Mouse (Mus musculus) spleen, postnatal 36 days (tissue): ENCODE data around the gene Tet1.
"Not testable (repeated sequence)": the region's sequence is repeated elsewhere in the genome, so short reads cannot be mapped to it uniquely, and the experiment has no call there.

Source experiments
- DNase-seq, 2 experiments: peaks; one replicate each; pipeline ENCODE4 v3.0.0; 2022; ENCODE audit warnings: low spot score in 2 of 2, mixed read lengths in 1 of 2

Tet1 gene

GRCm38 (mm10) chr10:62851025-62851424 lies 57.8 kb downstream of the Tet1 start:
- DNase-seq = no peak

DNA sequence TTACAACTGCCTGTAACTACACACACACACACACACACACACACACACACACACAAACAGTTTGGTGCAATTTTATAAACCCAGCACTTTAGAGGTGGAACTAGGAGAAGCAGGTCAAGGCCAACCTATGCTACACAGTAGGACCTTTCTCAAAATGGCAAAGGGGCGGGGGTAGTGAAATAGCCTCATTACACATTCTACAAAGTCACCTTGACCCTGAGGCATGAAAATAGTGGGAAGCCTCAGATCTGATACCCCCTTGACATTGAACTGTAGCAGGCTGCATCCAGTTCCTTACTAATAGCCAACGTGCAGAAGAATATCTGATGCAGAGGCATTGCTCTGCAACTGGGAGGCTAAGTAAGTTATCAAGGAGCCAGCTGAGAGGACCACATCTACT lies 60.0 kb downstream of the Tet1 start:
- DNase-seq = no peak

- no peak for DNase-seq
Observed at GRCm38 (mm10) chr10:62847069-62847626, 61.6 kb downstream of the Tet1 start.

DNA sequence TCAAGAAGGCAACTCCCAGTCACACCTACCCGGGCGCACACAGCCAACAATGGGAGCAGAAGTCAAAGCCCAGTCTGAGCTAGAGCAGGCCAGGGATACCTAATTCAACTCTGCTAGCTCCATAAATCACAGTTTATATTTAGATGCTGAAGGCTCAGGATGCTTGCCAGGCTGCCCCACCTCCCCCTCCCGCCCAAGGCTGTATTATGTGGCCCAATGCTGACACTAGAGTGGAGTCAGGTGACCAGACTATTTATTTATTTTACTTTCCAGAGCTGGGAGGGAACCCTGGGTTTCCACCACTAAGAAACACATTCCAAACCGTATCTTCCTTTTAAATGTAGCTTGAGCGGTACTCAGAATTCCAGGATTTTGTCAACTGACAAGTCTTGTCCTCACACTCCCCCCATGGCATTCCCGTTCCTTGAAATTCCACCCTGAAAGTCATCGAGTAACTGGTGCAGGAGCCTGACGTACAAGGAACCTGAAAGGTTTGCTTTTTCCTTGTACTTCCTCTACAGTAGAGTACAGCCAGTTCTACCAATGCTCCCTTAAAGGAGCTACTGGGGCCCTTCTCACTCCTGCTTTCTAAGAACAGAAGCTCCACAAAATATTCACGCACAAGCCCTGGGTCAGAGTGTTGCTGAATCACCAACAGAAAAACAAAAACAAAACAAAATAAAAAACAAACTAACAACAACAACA lies 64.9 kb downstream of the Tet1 start:
- DNase-seq = no peak

GRCm38 (mm10) chr10:62841901-62842447 lies 66.8 kb downstream of the Tet1 start:
- DNase-seq = no peak

DNA sequence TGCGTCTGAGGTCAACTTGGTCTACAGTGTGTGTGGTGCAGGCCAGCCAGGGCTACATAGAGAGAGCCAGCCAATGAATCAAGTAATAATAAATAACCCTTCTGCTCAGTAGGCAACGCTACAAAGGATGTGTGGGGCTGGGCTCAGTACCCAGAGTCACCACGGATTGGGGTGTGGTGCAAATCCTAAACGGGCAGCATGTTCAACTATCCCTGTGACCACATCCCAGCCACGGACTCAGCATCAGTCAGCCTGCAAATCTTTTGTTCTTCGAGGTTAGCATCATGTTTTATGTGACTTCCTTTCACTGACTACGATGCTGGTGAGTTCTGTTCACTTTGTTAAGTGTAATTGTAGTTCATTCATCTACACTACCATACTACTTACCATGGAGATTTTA lies 68.1 kb downstream of the Tet1 start:
- DNase-seq = no peak

DNA sequence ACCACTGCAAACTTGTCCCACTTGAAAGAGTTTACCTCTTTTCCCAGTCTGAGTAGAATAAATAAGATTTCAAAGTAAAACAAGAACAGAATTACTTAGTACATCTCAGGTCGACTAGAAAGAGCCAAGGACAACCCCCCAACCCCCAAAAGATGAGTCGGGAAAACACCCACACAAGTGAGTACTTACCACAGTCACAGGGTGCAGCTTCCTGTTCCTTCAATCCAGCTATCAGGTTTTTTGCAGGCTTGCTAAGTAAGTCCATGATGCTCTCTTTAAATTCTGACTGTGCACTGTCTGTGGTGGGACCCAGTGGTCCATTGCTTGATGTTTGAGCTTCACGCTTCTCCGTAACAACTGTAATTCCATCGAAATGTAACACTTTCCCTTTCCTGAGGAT lies 70.8 kb downstream of the Tet1 start:
- DNase-seq = no peak

- no peak for DNase-seq
Observed at GRCm38 (mm10) chr10:62832783-62833182, 76.0 kb downstream of the Tet1 start.

DNA sequence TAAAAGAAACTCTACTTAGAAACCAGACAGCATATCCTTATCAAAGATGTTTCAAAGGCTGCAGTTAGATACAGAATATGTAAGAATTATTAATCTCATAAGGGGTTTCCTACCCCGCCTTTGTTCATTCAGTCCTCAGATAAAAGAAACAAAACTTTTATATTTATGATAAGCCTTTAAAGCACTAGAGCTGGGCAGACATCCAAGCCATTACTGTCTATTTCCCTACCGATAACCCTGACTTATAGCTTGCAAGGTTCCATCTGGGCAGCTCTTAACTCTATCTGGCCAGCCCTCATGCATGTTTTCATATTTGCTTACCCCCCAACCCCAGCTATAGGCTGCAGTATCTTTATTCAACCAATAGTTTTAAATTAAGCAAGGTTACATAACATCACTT lies 77.2 kb downstream of the Tet1 start:
- DNase-seq = no peak

DNA sequence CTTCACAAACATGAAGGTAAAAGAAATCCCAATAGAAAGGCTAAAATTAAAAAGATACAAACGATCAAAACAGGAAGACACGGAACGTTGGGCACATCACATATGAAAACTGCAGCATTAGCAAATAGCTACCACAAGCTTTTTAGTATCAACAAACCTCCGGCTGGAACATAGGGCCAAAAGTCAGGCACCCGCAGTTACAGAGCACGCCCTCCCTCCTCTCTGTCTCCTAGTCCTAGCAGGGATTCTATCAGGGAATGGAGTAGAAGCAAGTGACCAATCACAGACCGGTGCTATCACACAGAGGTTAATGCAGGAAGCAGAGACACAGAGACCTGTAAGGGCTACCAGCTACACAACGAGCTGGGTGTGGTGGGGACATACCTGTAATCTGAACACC lies 84.3 kb downstream of the Tet1 start:
- DNase-seq = no peak

DNA sequence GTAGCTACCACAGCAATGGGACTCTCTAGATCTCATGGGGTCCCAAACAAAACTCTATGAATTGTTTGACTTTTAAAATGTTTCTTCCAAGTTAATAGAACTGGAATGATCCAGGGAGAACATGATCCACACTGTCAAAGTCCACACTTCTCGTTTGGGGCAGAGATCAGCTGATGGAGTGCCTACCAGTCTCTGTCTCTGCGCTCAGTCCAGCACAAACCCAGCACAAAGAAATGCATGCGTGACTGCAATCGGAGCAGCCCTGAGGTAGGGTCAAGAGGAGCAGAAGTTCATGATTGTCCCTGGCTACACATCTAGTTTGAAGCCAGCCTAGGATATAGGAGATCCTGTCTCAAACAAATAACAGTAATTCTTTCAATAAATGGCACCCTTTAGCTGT lies 85.4 kb downstream of the Tet1 start:
- no peak for DNase-seq

- no peak for DNase-seq
Observed at GRCm38 (mm10) chr10:62810010-62810409, 98.8 kb downstream of the Tet1 start.

GRCm38 (mm10) chr10:62808766-62809165 lies 100.0 kb downstream of the Tet1 start:
- no peak for DNase-seq

DNA sequence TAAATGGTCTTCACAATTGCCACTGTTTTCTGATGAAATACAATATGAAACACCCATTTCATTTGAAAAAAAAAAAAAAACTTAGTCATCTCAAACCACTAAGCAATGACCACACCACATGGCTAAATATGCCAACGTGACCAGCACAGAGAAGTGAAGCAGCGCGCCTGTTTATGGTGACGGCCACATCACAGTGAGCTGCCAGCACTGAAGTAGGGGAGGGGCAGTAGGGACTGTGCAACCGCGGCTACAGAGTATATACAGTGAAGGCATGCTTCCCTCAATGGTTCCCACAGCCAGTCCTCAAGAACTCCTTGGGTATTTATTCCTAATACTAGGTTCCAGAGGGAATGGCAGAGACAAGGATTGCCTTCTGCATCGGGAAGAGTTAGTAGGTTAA lies 100.5 kb downstream of the Tet1 start:
- no peak for DNase-seq

- no peak for DNase-seq
Observed at GRCm38 (mm10) chr10:62804106-62804505, 104.7 kb downstream of the Tet1 start.

DNA sequence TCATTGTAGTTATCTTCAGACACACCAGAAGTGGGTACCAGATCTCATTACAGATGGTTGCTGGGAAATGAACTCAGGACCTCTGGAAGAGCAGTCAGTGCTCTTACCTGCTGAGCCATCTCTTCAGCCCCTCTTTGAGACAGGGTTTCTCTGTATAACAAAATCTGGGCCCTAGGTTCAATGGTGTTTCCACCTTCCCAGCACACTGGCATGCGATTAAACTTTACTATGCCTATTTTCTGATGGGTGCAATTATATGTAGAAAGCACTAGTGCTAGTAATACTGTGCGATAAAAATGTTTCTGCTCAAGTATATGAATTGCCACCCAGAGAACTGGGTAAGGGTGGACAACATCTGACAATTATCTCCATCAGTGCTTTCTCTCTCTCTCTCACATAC lies 105.5 kb downstream of the Tet1 start:
- no peak for DNase-seq

GRCm38 (mm10) chr10:62794221-62794620 lies 114.6 kb downstream of the Tet1 start:
- no peak for DNase-seq

GRCm38 (mm10) chr10:62793091-62793453 lies 115.7 kb downstream of the Tet1 start:
- DNase-seq = no peak

DNA sequence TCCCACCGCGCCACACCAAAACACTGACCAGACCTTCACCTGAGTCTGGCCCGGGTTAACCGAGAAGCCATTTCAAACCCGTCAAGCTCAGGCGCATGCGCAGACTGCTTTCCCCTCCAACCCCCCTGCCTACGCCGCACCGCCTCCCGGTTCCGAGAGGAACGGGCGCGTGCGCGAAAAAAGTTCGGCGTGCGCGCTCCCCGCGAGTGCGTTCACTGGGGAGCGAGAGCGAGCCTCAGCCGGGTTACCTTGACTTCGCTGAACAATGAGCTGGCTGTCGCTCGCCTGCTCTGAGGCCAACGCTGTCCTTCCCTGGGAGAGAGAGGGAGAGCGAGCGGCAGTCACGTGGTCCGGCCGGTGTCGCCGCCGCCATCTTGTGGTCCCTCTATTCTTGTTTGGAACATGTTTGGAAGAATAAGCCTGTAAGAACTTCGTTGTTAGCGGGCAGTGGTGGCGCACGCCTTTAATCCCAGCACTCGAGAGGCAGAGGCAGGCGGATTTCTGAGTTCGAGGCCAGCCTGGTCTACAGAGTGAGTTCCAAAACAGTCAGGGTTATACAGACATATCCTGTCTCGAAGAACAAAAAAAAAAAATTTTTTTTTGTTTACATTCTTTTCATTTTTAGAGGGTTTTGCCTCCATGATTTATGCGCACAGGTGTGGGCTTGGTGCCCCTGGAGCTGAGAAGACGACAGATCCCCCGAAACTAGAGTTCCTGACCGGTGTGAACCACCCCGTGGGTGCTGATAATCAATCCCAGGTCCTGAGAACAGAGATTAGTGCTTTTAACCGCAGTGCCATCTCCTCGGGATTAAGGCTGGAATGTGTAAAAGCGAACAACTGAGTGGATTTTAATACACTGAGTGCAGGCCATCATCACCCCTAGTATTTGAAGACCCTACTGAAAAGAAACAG lies 116.4 kb downstream of the Tet1 start, which contains the start of gene Ccar1:
Gene Ccar1, minus strand, starts transcription at position 110 of the 914 bp plus-strand sequence.
- peak; percentile 98 for DNase-seq

- peak in 1 of 2 experiments; percentile 40 for DNase-seq
Observed at GRCm38 (mm10) chr10:62791251-62792176, 117.3 kb downstream of the Tet1 start.

GRCm38 (mm10) chr10:62781776-62782175 lies 127.0 kb downstream of the Tet1 start:
- not testable (repeated sequence) for DNase-seq
